Mouse (Mus musculus): ENCODE results near the gene St8sia6. TPM values are rescaled to one million over a fixed set of nuclear protein-coding genes. Genes with fewer than 3 reads are reported as not detected.
"Not testable (repeated sequence)": the region's sequence is repeated elsewhere in the genome, so short reads cannot be mapped to it uniquely, and the experiment has no call there.

St8sia6 gene
- polyA plus RNA-seq, 1 experiment from 2014 or later, result 0.77 TPM

DNA sequence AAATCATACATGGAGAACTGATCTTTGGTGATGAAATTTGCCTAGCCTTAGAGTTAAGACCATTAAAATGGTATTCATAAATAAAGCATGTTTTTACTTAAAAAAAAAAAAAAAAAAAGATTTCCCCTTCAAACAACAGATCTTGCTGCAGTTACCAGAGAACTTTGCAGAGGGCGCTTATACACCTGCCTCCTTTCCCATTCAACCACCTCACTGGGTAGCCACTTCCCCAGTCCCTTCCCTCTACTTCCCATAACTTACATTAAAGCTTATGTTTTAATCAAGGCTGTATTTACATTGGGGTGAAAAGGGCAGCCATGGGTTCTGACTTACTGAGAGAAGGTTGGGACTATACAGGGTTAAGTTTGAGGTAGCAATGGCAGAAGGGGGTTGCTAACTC is 4.5 kb downstream of the St8sia6 start:
- H3K27me3 ChIP-seq (replicated peaks), result peaks cover 17% of the 10 kb centered on the region
- 36% methylated on average over 1 of the region's 1 CpGs for WGBS
- H3K36me3 ChIP-seq, result no peaks in the 10 kb centered on the region
- H3K9me3 ChIP-seq, result no peaks in the 10 kb centered on the region
- H3K9ac ChIP-seq, result no peak overlapping the region
- H3K4me2 ChIP-seq (replicated peaks), result no peak overlapping the region
- no peak for ATAC-seq (ENCODE audit: low FRiP score, low read depth)
- H3K4me1 ChIP-seq, result peaks cover 10% of the 10 kb centered on the region; the same call in 1 of the 2 replicates
- H3K4me3 ChIP-seq, result no peak overlapping the region
- no peak overlapping the region for H3K27ac ChIP-seq

DNA sequence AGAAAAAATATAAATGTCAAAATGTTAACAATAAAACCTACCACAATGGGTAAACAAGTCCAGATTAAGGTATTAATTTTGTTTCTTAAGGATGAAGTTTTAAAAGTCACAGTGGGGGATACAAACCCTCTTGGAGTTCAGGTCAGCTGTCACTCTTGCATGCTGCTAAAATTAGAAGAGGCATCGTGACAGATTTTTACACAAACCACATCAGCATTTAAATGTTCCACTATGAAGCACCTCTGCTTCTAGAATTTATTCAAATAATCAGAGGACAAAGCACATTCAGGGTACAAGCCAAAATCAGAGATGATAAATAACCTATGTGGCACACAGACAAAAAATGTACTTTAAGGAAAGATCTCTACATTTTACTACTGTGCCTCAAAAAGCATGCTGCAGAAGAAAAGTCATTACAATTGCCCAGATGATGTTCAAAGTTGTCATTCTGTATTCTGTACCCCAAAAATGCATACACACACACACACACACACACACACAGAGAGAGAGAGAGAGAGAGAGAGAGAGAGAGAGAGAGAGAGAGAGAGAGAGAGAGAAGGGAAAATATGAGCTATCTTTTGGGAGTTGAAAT is 7.2 kb downstream of the St8sia6 start:
- WGBS, result 88% methylated on average over 1 of the region's 1 CpGs
- Histone ChIP-seq H3K27ac (no peak overlapping the region), H3K36me3 (no peaks in the 10 kb centered on the region), H3K4me2 (replicated peaks) (no peak overlapping the region), H3K9me3 (no peaks in the 10 kb centered on the region), H3K27me3 (replicated peaks) (no peaks in the 10 kb centered on the region), H3K4me1 (no peaks in the 10 kb centered on the region), H3K9ac (no peak overlapping the region), H3K4me3 (no peak overlapping the region)
- no peak for ATAC-seq (ENCODE audit: low FRiP score, low read depth)

DNA sequence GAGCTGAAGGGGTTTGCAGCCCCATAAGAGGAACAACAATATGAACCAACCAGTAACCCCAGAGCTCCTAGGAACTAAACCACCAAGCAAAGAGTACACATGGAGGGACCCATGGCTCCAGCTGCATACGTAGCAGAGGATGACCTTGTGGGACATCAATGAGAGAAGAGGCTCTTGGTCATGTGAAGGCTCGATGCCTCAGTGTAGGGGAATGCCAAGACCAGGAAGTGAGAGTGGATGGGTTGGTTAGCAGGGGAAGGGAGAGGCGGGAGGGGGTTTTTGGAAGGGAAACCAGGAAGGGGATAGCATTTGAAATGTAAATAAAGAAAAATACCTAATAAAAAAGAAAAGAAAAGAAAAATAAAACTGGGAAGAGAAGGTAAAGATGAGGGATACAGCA is 7.9 kb downstream of the St8sia6 start:
- H3K4me1 ChIP-seq; H3K9me3 ChIP-seq; H3K27ac ChIP-seq; H3K36me3 ChIP-seq; H3K4me2 ChIP-seq (replicated peaks); H3K27me3 ChIP-seq (replicated peaks); ATAC-seq (ENCODE audit: low FRiP score, low read depth); H3K4me3 ChIP-seq; H3K9ac ChIP-seq: not testable (repeated sequence)
- WGBS, result 73% methylated on average over 3 of the region's 3 CpGs

DNA sequence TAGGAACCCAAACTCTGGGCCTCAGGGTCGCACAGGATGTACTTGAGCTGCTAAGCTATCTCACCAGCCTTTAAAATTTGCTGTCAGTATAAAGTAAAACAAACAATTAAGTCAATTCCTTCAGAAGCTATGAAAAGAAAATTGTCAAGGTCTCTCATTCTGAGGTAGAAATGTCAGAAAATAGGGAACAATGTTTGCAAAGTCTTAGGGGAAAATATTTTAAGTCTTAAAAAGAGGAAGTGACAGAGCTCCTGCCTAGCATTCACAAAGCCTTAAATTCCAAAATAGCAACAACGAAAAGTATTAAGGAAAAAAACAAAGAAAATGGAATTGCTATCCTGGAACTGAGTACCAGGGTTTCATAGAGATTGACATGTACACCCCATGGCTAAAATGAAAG is 8.6 kb downstream of the St8sia6 start:
- no peak for ATAC-seq (ENCODE audit: low FRiP score, low read depth)
- Histone ChIP-seq H3K36me3 (no peaks in the 10 kb centered on the region), H3K4me1 (no peaks in the 10 kb centered on the region), H3K27ac (no peak overlapping the region), H3K4me3 (no peak overlapping the region), H3K4me2 (replicated peaks) (no peak overlapping the region), H3K9me3 (no peaks in the 10 kb centered on the region), H3K9ac (no peak overlapping the region), H3K27me3 (replicated peaks) (no peaks in the 10 kb centered on the region)
- 76% methylated on average over 2 of the region's 2 CpGs for WGBS

DNA sequence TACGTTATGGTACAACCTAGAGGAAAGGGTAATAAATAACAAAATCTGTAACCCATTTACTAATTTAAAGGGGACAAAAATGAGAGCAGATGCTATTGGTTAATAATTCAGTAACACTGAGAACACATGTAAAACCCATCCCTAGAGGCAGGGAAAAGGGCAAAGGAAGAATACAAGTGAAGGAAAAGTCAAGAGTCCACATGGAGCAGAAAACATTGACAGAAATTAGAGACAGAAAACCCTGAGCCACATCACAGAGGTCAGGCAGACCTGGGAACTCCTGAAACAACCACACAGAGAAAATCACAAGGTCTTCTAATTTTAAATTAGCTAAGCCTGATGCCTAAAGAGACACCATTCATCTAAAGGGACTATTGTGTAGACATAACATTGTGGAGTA is 9.4 kb downstream of the St8sia6 start:
- no peaks in the 10 kb centered on the region for H3K4me1 ChIP-seq
- no peaks in the 10 kb centered on the region for H3K36me3 ChIP-seq
- no peaks in the 10 kb centered on the region for H3K27me3 ChIP-seq (replicated peaks)
- no peaks in the 10 kb centered on the region for H3K9me3 ChIP-seq
- no peak overlapping the region for H3K27ac ChIP-seq
- H3K4me3 ChIP-seq, result no peak overlapping the region
- 85% methylated on average over 1 of the region's 1 CpGs for WGBS
- no peak for ATAC-seq (ENCODE audit: low FRiP score, low read depth)
- no peak overlapping the region for H3K4me2 ChIP-seq (replicated peaks)
- no peak overlapping the region for H3K9ac ChIP-seq

DNA sequence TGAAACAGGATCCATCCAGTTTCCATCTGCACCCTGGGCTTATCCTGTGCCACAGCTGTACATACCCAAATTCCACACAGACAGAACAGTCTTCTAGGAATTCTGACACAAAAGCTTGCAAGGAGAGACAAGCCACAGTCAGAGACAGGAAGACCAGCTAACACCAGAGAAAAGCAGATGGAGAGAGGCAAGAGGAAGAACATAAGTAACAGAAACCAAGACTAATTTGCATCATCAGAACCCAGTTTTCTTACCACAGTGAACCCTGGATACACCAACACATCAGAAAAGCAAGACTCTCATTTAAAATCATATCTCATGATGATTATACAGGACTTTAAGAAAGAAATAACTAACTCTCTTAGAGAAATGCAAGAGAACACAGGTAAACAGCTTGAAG is 16.8 kb downstream of the St8sia6 start:
- Histone ChIP-seq H3K27ac (no peak overlapping the region), H3K4me1 (no peaks in the 10 kb centered on the region), H3K27me3 (replicated peaks) (no peaks in the 10 kb centered on the region), H3K9ac (no peak overlapping the region), H3K9me3 (no peaks in the 10 kb centered on the region), H3K4me3 (no peak overlapping the region), H3K4me2 (replicated peaks) (no peak overlapping the region), H3K36me3 (no peaks in the 10 kb centered on the region)
- no peak for ATAC-seq (ENCODE audit: low FRiP score, low read depth)

DNA sequence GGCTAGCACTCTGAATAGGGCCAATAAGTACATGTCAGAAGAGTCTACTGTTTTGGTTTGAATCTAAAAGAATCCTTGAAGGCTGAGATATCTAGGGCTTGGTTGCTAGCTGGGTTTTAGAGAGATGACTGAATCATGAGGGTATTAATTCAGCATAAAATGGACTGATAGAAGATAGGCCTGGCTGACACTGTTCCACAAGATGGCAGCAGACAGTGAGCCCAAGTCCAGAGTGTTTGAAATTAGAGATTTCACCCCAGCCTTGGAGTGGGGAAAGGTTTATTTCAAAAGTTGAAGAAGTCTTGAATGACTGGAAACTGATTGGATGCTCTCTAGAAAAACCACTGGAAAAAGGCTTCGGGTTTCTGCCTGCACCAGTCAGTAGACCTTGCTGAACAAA is 17.4 kb downstream of the St8sia6 start:
- Histone ChIP-seq H3K9me3 (no peaks in the 10 kb centered on the region), H3K36me3 (no peaks in the 10 kb centered on the region), H3K4me3 (no peak overlapping the region), H3K4me2 (replicated peaks) (no peak overlapping the region), H3K27ac (no peak overlapping the region), H3K9ac (no peak overlapping the region), H3K4me1 (no peaks in the 10 kb centered on the region), H3K27me3 (replicated peaks) (no peaks in the 10 kb centered on the region)
- 88% methylated on average over 1 of the region's 1 CpGs for WGBS
- no peak for ATAC-seq (ENCODE audit: low FRiP score, low read depth)

DNA sequence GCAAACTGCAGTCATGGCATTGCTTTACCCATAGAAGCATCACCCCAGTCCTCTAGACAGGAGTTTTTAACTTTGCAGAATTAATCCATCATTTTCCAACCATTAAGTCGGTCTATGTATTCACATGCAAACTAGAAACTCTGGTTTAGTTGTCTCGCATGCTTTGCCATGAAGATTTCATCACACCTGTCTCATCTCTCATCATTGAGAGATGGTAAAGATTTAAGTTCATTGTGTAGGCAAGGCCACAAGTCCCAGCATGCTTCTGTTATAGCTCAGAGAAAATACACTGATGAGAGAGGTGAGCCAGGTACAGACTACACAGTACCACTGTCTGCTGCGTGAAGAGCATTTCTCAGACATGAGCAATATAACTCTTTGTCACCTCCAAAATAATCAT is 18.8 kb downstream of the St8sia6 start:
- Histone ChIP-seq H3K4me2 (replicated peaks) (no peak overlapping the region), H3K4me3 (no peak overlapping the region), H3K27me3 (replicated peaks) (no peaks in the 10 kb centered on the region), H3K9me3 (no peaks in the 10 kb centered on the region), H3K36me3 (no peaks in the 10 kb centered on the region), H3K27ac (no peak overlapping the region), H3K9ac (no peak overlapping the region), H3K4me1 (no peaks in the 10 kb centered on the region)
- 89% methylated on average over 3 of the region's 3 CpGs for WGBS
- ATAC-seq (ENCODE audit: low FRiP score, low read depth), result no peak

DNA sequence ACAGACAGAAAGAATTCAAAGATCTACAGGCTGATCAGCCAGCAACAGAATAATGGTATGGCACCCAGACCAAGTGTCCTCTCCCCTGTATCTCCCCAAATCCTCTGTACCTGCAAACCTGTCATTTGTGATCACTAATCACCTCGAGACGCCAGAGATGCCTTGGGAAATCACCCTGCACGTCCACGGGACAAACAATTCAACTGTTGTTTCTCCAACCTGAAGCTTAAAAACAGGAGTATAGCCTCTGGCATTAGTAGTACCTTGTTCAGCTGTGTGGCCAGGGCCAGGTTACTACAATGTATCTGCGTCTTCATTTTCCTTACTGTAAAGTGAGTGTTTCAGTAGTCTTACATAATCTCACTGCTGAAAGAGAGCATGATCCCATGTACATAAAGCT is 25.3 kb downstream of the St8sia6 start:
- Histone ChIP-seq H3K27me3 (replicated peaks) (no peaks in the 10 kb centered on the region), H3K4me2 (replicated peaks) (no peak overlapping the region), H3K9ac (no peak overlapping the region), H3K9me3 (no peaks in the 10 kb centered on the region), H3K4me1 (no peaks in the 10 kb centered on the region), H3K36me3 (no peaks in the 10 kb centered on the region), H3K27ac (no peak overlapping the region), H3K4me3 (no peak overlapping the region)
- no peak for ATAC-seq (ENCODE audit: low FRiP score, low read depth)
- WGBS, result 82% methylated on average over 5 of the region's 5 CpGs

DNA sequence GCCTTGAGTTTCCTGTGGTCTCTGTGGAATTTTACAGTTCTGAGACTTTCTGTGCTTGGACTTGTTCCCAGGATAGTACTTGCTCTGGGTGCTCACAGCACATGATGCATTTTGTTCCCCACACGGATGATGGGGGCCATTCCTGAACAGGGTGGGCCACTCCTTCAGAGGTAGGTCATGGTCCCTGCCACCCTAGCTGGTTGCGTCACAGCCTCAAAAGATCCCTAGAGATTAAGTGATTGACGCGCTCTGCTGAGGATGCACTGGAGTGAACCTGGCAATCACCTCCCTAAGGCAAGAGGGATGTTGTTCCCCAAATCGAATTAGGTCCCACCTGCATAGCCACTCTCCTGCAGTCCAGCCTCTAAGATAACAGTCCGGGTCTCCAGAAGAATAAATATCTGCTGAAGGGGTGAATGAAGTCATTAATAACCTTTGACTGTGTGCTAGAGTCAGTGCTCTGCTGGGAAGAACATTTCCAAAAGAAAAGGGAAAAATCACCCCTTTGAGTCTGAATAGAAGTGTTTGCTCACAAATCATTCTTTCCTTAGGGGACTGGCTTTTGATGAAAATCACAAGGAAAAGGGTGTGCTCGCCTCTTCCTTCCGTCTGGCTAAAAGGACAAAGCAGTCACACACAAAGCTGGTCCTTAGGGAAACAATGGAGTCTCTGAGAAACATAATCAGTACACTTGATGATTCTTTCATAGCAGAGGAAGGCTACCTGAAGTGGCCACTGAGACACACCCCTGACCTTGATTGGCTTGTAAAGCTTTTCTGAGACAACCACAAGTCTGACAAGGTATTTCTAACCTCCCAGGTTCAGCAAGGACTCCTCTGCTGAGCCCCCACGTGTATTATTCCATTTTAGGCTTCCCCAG is 26.1 kb downstream of the St8sia6 start:
- peak; percentile 44; the same call in 1 of the 2 replicates for ATAC-seq (ENCODE audit: low FRiP score, low read depth)
- WGBS, result 53% methylated on average over 9 of the region's 9 CpGs
- H3K27me3 ChIP-seq (replicated peaks), result no peaks in the 10 kb centered on the region

DNA sequence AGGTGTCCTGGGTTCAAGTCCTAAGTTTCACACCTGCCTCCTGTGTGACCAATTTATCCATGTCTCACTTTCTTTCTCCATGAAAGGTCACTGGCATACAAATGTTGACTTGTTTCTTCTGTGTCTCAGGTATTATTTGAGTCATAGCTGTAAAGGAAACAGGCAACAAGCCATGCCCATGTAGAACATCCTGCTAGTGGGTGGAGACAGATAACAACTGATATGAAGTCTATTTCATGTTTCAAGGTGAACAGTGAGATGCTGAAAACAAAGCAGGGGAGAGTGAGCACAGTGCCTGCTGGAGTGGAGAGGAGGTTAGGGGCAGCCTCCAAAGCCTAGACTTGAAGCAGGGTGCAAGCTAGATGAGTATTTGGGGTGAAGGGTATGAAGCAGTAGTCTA is 33.5 kb downstream of the St8sia6 start:
- H3K36me3 ChIP-seq, result no peaks in the 10 kb centered on the region
- H3K27ac ChIP-seq, result no peak overlapping the region
- H3K9me3 ChIP-seq, result no peaks in the 10 kb centered on the region
- no peaks in the 10 kb centered on the region for H3K27me3 ChIP-seq (replicated peaks)
- ATAC-seq (ENCODE audit: low FRiP score, low read depth), result no peak
- H3K4me1 ChIP-seq, result no peaks in the 10 kb centered on the region
- H3K9ac ChIP-seq, result no peak overlapping the region
- H3K4me3 ChIP-seq, result no peak overlapping the region
- no peak overlapping the region for H3K4me2 ChIP-seq (replicated peaks)

More for the DNA sequence above, 26.1 kb downstream of the St8sia6 start:
- no peaks in the 10 kb centered on the region for H3K9me3 ChIP-seq
- H3K4me1 ChIP-seq, result no peaks in the 10 kb centered on the region
- H3K9ac ChIP-seq, result no peak overlapping the region
- no peak overlapping the region for H3K4me2 ChIP-seq (replicated peaks)
- no peak overlapping the region for H3K4me3 ChIP-seq
- no peaks in the 10 kb centered on the region for H3K36me3 ChIP-seq
- no peak overlapping the region for H3K27ac ChIP-seq

DNA sequence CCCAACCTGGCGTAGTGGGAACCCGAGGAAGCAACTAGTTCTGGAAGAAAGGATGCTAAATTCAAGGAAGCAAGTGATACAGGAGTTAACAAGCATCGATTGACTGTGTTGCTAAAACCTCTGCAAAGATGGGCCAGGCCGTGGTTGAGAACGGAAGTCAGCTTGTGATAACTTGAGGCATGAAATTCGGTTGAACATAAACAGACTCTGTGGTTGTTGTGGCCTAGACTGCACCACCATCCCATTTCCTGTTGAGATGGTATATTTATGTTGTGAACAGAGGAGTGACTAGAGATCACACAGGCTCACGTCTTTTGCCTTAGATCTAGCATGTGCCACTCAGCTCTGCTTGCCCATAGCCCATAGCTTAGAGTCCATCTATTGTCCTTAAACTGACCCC is 36.5 kb downstream of the St8sia6 start:
- Histone ChIP-seq H3K9ac (no peak overlapping the region), H3K9me3 (no peaks in the 10 kb centered on the region), H3K4me2 (replicated peaks) (no peak overlapping the region), H3K4me1 (no peaks in the 10 kb centered on the region), H3K27ac (no peak overlapping the region), H3K4me3 (no peak overlapping the region), H3K36me3 (no peaks in the 10 kb centered on the region), H3K27me3 (replicated peaks) (no peaks in the 10 kb centered on the region)
- 82% methylated on average over 7 of the region's 7 CpGs for WGBS
- ATAC-seq (ENCODE audit: low FRiP score, low read depth), result no peak

DNA sequence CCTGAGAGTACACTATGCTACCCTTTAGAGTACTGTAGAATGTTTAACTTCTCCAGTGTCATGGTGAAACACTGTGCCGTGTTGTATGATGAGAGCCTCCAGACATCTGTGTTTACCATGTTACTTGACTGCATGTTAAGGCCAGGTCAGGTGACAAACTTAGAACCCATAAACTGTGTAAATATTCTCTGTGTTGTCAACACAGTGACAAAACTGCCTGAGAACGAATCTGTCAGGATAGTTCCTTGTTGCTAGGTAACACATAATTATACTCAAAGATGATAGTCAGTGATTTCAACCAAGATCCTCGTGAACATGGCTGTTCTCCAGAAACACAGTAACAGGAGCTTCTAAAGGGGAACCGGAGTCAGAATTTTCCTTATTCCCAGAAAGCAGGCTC is 38.1 kb downstream of the St8sia6 start:
- no peak overlapping the region for H3K27ac ChIP-seq
- no peaks in the 10 kb centered on the region for H3K36me3 ChIP-seq
- no peaks in the 10 kb centered on the region for H3K9me3 ChIP-seq
- no peak overlapping the region for H3K4me3 ChIP-seq
- H3K27me3 ChIP-seq (replicated peaks), result no peaks in the 10 kb centered on the region
- no peak overlapping the region for H3K4me2 ChIP-seq (replicated peaks)
- 89% methylated on average over 4 of the region's 4 CpGs for WGBS
- ATAC-seq (ENCODE audit: low FRiP score, low read depth), result no peak
- no peaks in the 10 kb centered on the region for H3K4me1 ChIP-seq
- H3K9ac ChIP-seq, result no peak overlapping the region

Measured in neural tube, embryonic 12.5 days (tissue).